Mouse (Mus musculus) urinary bladder, postnatal 10 days (tissue): ENCODE results near the gene Pcdh8.

Experiments
- DNase-seq: peaks from one replicate; pipeline ENCODE4 v3.0.0; 2022; ENCODE audit warnings: low spot score

The Pcdh8 gene

GRCm38 (mm10) chr14:79771094-79771535 is at the start of gene Pcdh8:
Pcdh8 (minus strand) TSS chr14:79771312.
- no peak for DNase-seq

- DNase-seq: no peak
Measured at GRCm38 (mm10) chr14:79814709-79815108, 43.6 kb upstream of the Pcdh8 start.

GRCm38 (mm10) chr14:79814084-79814483 is 43.0 kb upstream of the Pcdh8 start:
- DNase-seq: no peak

GRCm38 (mm10) chr14:79793179-79793578 is 22.1 kb upstream of the Pcdh8 start:
- no peak for DNase-seq

GRCm38 (mm10) chr14:79789535-79789934 is 18.4 kb upstream of the Pcdh8 start:
- DNase-seq: no peak

GRCm38 (mm10) chr14:79788656-79789204 is 17.6 kb upstream of the Pcdh8 start:
- DNase-seq: no peak

GRCm38 (mm10) chr14:79787918-79788317 is 16.8 kb upstream of the Pcdh8 start:
- no peak for DNase-seq

GRCm38 (mm10) chr14:79785400-79785799 is 14.3 kb upstream of the Pcdh8 start:
- DNase-seq: no peak

- DNase-seq: no peak
Measured at GRCm38 (mm10) chr14:79780889-79781288, 9.8 kb upstream of the Pcdh8 start.

GRCm38 (mm10) chr14:79780332-79780731 is 9.2 kb upstream of the Pcdh8 start:
- DNase-seq: no peak

- DNase-seq: no peak
Measured at GRCm38 (mm10) chr14:79779841-79780240, 8.7 kb upstream of the Pcdh8 start.

GRCm38 (mm10) chr14:79773425-79774391 is 2.6 kb upstream of the Pcdh8 start:
- DNase-seq: no peak

- no peak for DNase-seq
Measured at GRCm38 (mm10) chr14:79771802-79772511, 845 bp upstream of the Pcdh8 start.

- DNase-seq: no peak
Measured at GRCm38 (mm10) chr14:79770306-79771093, 612 bp downstream of the Pcdh8 start.

GRCm38 (mm10) chr14:79769618-79770017 is 1.5 kb downstream of the Pcdh8 start:
- peak; percentile 44 for DNase-seq

- no peak for DNase-seq
Measured at GRCm38 (mm10) chr14:79768996-79769395, 2.1 kb downstream of the Pcdh8 start.

GRCm38 (mm10) chr14:79768076-79768830 is 2.9 kb downstream of the Pcdh8 start:
- no peak for DNase-seq

- DNase-seq: no peak
Measured at GRCm38 (mm10) chr14:79767601-79768000, 3.5 kb downstream of the Pcdh8 start.

GRCm38 (mm10) chr14:79765196-79765765 is 5.8 kb downstream of the Pcdh8 start:
- DNase-seq: no peak

- no peak for DNase-seq
Measured at GRCm38 (mm10) chr14:79754601-79755222, 16.4 kb downstream of the Pcdh8 start.
